Mouse (Mus musculus) thymus, postnatal 14 days (tissue): Measurements from ENCODE around the gene Chrna3.

ENCODE experiments used
- DNase-seq: peaks from one replicate; pipeline ENCODE4 v3.0.0; 2021

The Chrna3 gene

GRCm38 (mm10) chr9:55026275-55026663, at the start of gene Chrna3:
Gene Chrna3 (minus strand): TSS chr9:55026562.
- DNase-seq = no peak

- no peak for DNase-seq
Measured at GRCm38 (mm10) chr9:55067965-55068265, 41.6 kb upstream of the Chrna3 start.

- no peak for DNase-seq
Measured at GRCm38 (mm10) chr9:55067260-55067964, 41.0 kb upstream of the Chrna3 start.

GRCm38 (mm10) chr9:55065241-55065640, 38.9 kb upstream of the Chrna3 start:
- no peak for DNase-seq

- no peak for DNase-seq
Measured at GRCm38 (mm10) chr9:55058067-55058466, 31.7 kb upstream of the Chrna3 start.

- DNase-seq = no peak
Measured at GRCm38 (mm10) chr9:55055386-55055930, 29.1 kb upstream of the Chrna3 start.

- peak; percentile 37 for DNase-seq
Measured at GRCm38 (mm10) chr9:55048211-55048880, 22.0 kb upstream of the Chrna3 start, which contains the start of gene Chrnb4. Gene Chrnb4 (minus strand): TSS chr9:55048779.

- no peak for DNase-seq
Measured at GRCm38 (mm10) chr9:55046764-55047163, 20.4 kb upstream of the Chrna3 start.

GRCm38 (mm10) chr9:55045001-55045400, 18.6 kb upstream of the Chrna3 start:
- DNase-seq = no peak

GRCm38 (mm10) chr9:55043688-55044087, 17.3 kb upstream of the Chrna3 start:
- no peak for DNase-seq

- DNase-seq = no peak
Measured at GRCm38 (mm10) chr9:55041389-55041788, 15.0 kb upstream of the Chrna3 start.

- DNase-seq = no peak
Measured at GRCm38 (mm10) chr9:55039983-55040382, 13.6 kb upstream of the Chrna3 start.

- DNase-seq = no peak
Measured at GRCm38 (mm10) chr9:55038948-55039347, 12.6 kb upstream of the Chrna3 start.

GRCm38 (mm10) chr9:55031435-55032167, 5.2 kb upstream of the Chrna3 start:
- no peak for DNase-seq

GRCm38 (mm10) chr9:55025534-55026274, 658 bp downstream of the Chrna3 start:
- DNase-seq = no peak

GRCm38 (mm10) chr9:55023902-55024583, 2.3 kb downstream of the Chrna3 start:
- DNase-seq = peak; percentile 74

GRCm38 (mm10) chr9:55023326-55023725, 3.0 kb downstream of the Chrna3 start:
- no peak for DNase-seq

- DNase-seq = no peak
Measured at GRCm38 (mm10) chr9:55016926-55017325, 9.4 kb downstream of the Chrna3 start.

GRCm38 (mm10) chr9:55010588-55011350, 15.6 kb downstream of the Chrna3 start:
- peak; percentile 4 for DNase-seq

- DNase-seq = no peak
Measured at GRCm38 (mm10) chr9:55009692-55010091, 16.7 kb downstream of the Chrna3 start.

- no peak for DNase-seq
Measured at GRCm38 (mm10) chr9:55003609-55004008, 22.8 kb downstream of the Chrna3 start.

GRCm38 (mm10) chr9:54995645-54996044, 30.7 kb downstream of the Chrna3 start:
- no peak for DNase-seq
